Mouse (Mus musculus) effector memory CD4-positive, alpha-beta T cell, adult 7 months (primary cell): ENCODE data around the gene Arid5b. TPM values are rescaled to one million over a fixed set of nuclear protein-coding genes. Genes with fewer than 3 reads are reported as not detected.

Experiments
- polyA plus RNA-seq: library from polyadenylated mRNA; unstranded; fragments of 100-300 nt; shearing (Covaris generic); gene quantifications from one replicate; pipeline ENCODE4 v1.2.1, GENCODE M21; 2017

Arid5b gene
- polyA plus RNA-seq, result 69.2 TPM

DNA sequence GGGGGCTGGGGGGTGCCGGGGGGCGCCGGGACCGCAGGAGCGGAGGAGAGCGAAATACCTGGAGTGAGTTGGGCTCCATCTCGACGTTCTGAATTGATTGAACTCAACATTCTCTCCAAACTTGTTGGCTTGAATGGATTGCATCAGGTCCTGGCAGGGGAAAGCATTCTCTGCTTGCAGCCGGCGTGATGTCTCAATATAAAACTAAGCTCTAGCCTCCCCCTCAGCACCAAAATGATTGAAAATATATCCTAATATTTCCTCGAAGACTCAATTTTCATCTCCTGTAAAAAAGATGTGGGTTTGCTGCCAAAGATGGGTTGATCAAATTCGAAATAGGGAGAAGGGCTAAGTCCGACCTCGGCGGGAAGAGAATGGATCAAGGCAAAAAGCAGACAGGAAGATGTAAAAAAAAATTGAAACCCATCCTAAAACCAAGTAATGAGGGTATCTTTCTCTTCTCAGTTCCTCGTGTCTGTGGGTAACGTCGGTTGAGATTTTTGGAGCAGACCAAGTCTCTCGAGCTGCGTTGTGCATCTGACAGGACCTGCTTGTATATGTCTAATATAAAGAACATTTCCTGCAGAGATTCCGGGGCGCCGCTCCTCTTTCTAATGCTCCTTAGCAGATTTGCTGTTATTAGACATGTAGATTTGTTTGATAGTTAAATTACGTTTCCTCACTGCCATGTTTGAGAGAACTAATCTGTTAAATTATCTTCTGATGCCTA lies at the start of gene Arid5b:
Gene Arid5b, minus strand, starts transcription at position 109 of the 730 bp plus-strand sequence.

